Mouse (Mus musculus) lung, adult 2 months (tissue): ENCODE measurements at regions not wholly inside any gene's neighbourhood (a gene's known extent, or its start where the extent isn't known, plus 50 kb on each side); places are given as distances from the start of the nearest gene placed in this dataset.

Experiments
- DNase-seq: peaks from one replicate; pipeline ENCODE4 v3.0.0; 2022
- H3K4me1 ChIP-seq: fragments of 200-500 bp; 2 replicates; pipeline ENCODE4 v1.6.1; 2011; ENCODE audit warnings: low read length; ENCODE audit not compliant: control insufficient read depth, insufficient read depth
- H3K4me3 ChIP-seq: fragments of 200-500 bp; replicated peaks from 2 replicates; pipeline ENCODE3; 2011; ENCODE audit warnings: low read depth, mild to moderate bottlenecking, control low read depth, low read length; ENCODE audit errors: extremely low read depth
- CTCF ChIP-seq: fragments of 200-500 bp; IDR thresholded peaks from 2 replicates; pipeline ENCODE4 v1.5.1; 2011; ENCODE audit warnings: mild to moderate bottlenecking, low read length, control low read depth; ENCODE audit not compliant: insufficient read depth
- POLR2A ChIP-seq: fragments of 200-500 bp; IDR thresholded peaks from 2 replicates; pipeline ENCODE4 v1.6.1; 2011; ENCODE audit warnings: low read depth, mild to moderate bottlenecking, control low read depth, low read length, borderline replicate concordance; ENCODE audit errors: extremely low read depth
- WGBS: fragments of 180-500 bp; shearing (Covaris S2); methylation state at CpG from one replicate; pipeline ENCODE4 v1.1.7; 2018; 5-methylcytosine and 5-hydroxymethylcytosine counted together

GRCm38 (mm10) chr1:77592248-77592647, 77.4 kb upstream of the Epha4 start:
- no peak for TF ChIP-seq CTCF
- no peak for TF ChIP-seq POLR2A
- 81% methylated on average over 7 of the region's 7 CpGs for WGBS
- no peak for DNase-seq
- no peaks in the 10 kb centered on the region for H3K4me1 ChIP-seq
- H3K4me3 ChIP-seq = no peak overlapping the region

- H3K4me3 ChIP-seq = no peak overlapping the region
- TF ChIP-seq CTCF (no peak), POLR2A (no peak)
- WGBS = 92% methylated on average over 3 of the region's 3 CpGs
- no peaks in the 10 kb centered on the region for H3K4me1 ChIP-seq
- no peak for DNase-seq
Observed at GRCm38 (mm10) chr1:77589423-77589822, 74.5 kb upstream of the Epha4 start.

GRCm38 (mm10) chr1:77585520-77585919, 70.6 kb upstream of the Epha4 start:
- H3K4me1 ChIP-seq = no peaks in the 10 kb centered on the region
- no peak for DNase-seq
- TF ChIP-seq CTCF = no peak
- no peak overlapping the region for H3K4me3 ChIP-seq
- WGBS = 71% methylated on average over 3 of the region's 3 CpGs

- WGBS = 75% methylated on average over 6 of the region's 6 CpGs
- TF ChIP-seq CTCF (no peak), POLR2A (no peak)
- no peak for DNase-seq
- Histone ChIP-seq H3K4me1 (no peaks in the 10 kb centered on the region), H3K4me3 (no peak overlapping the region)
Observed at GRCm38 (mm10) chr1:77568081-77568480, 53.2 kb upstream of the Epha4 start.

GRCm38 (mm10) chr1:77567657-77568056, 52.8 kb upstream of the Epha4 start:
- no peak for DNase-seq
- Histone ChIP-seq H3K4me3 (no peak overlapping the region), H3K4me1 (no peaks in the 10 kb centered on the region)
- 66% methylated on average over 7 of the region's 7 CpGs for WGBS
- TF ChIP-seq CTCF = no peak
- no peak for TF ChIP-seq POLR2A
